Comparison of ENCODE assay signal across 30 mouse cellular contexts in genomic region chr3:149819081-149819480, GRCm38 (mm10).
"Had no signal": no experiment of that assay in that cellular context is flagged by ENCODE, and none has a peak within 500 bp of the region (broad histone marks: within the 10 kb centered on the region; RNA-seq: fewer than 3 reads in every experiment).

No protein-coding gene starts in this region.

- H3K4me3 ChIP-seq: limb, embryonic 10.5 days; limb, embryonic 12.5 days; limb, embryonic 13.5 days; limb, embryonic 15.5 days; liver, embryonic 12.5 days; liver, embryonic 13.5 days; liver, embryonic 15.5 days; lung, embryonic 15.5 days; megakaryocyte, embryonic 14.5 days; midbrain, embryonic 10.5 days; midbrain, embryonic 12.5 days; midbrain, embryonic 13.5 days; myocyte; neural tube, embryonic 12.5 days had no signal

- ATAC-seq: liver, embryonic 12.5 days; liver, postnatal 0 days; lung, postnatal 0 days; midbrain, embryonic 13.5 days; midbrain, embryonic 16.5 days had no signal

- H3K27me3 ChIP-seq: limb, embryonic 12.5 days; limb, embryonic 13.5 days; limb, embryonic 15.5 days; liver, embryonic 12.5 days; liver, embryonic 13.5 days; liver, embryonic 15.5 days; lung, embryonic 15.5 days; megakaryocyte, embryonic 14.5 days; midbrain, embryonic 12.5 days; midbrain, embryonic 13.5 days; neural tube, embryonic 12.5 days had no signal

- H3K9ac ChIP-seq: limb, embryonic 12.5 days; limb, embryonic 13.5 days; limb, embryonic 15.5 days; liver, embryonic 12.5 days; liver, embryonic 13.5 days; liver, embryonic 14.5 days; liver, embryonic 15.5 days; liver, postnatal 0 days; lung, embryonic 14.5 days; lung, embryonic 15.5 days; midbrain, embryonic 12.5 days; midbrain, embryonic 13.5 days; neural tube, embryonic 12.5 days had no signal

- H3K9me3 ChIP-seq: limb, embryonic 10.5 days; limb, embryonic 12.5 days; limb, embryonic 13.5 days; limb, embryonic 15.5 days; liver, embryonic 12.5 days; liver, embryonic 13.5 days; liver, embryonic 15.5 days; lung, embryonic 15.5 days; midbrain, embryonic 10.5 days; midbrain, embryonic 12.5 days; midbrain, embryonic 13.5 days; neural tube, embryonic 12.5 days had no signal

- H3K27ac ChIP-seq: limb, embryonic 10.5 days; limb, embryonic 12.5 days; limb, embryonic 13.5 days; limb, embryonic 15.5 days; liver, embryonic 12.5 days; liver, embryonic 13.5 days; liver, embryonic 14.5 days; liver, embryonic 15.5 days; lung, embryonic 15.5 days; macrophage; midbrain, embryonic 10.5 days; midbrain, embryonic 12.5 days; midbrain, embryonic 13.5 days; neural tube, embryonic 12.5 days had no signal

- H3K36me3 ChIP-seq: limb, embryonic 10.5 days; limb, embryonic 12.5 days; limb, embryonic 13.5 days; limb, embryonic 15.5 days; liver, embryonic 12.5 days; liver, embryonic 13.5 days; liver, embryonic 15.5 days; lung, embryonic 15.5 days; midbrain, embryonic 10.5 days; midbrain, embryonic 12.5 days; midbrain, embryonic 13.5 days; neural tube, embryonic 12.5 days had no signal

- H3K4me2 ChIP-seq: limb, embryonic 12.5 days; limb, embryonic 13.5 days; limb, embryonic 15.5 days; liver, embryonic 11.5 days; liver, embryonic 12.5 days; liver, embryonic 13.5 days; liver, embryonic 15.5 days; lung, embryonic 14.5 days; lung, embryonic 15.5 days; midbrain, embryonic 12.5 days; midbrain, embryonic 13.5 days; neural tube, embryonic 12.5 days had no signal

- H3K4me1 ChIP-seq: limb, embryonic 12.5 days; limb, embryonic 13.5 days; limb, embryonic 15.5 days; liver, embryonic 12.5 days; liver, embryonic 13.5 days; liver, embryonic 15.5 days; lung, embryonic 15.5 days; megakaryocyte, embryonic 14.5 days; midbrain, embryonic 10.5 days; midbrain, embryonic 12.5 days; midbrain, embryonic 13.5 days; neural tube, embryonic 12.5 days had no signal

- DNase-seq: left cerebral cortex, postnatal 4 days; liver; liver, embryonic 13.5 days; liver, postnatal 0 days; lung, adult 18-20 months; lung, adult 2 months; lung, embryonic 14.5 days; lung, postnatal 10 days; lung, postnatal 14 days; lung, postnatal 36 days; lung, postnatal 4 days; midbrain, embryonic 14.5 days had no signal
